Mouse (Mus musculus): Measurements from ENCODE around the gene Ankrd33b. TPM values are rescaled to one million over a fixed set of nuclear protein-coding genes. Genes with fewer than 3 reads are reported as not detected.

The Ankrd33b gene
- polyA plus RNA-seq, 1 experiment from 2014 or later: 0.56 TPM

- Histone ChIP-seq H3K4me1 (no peaks in the 10 kb centered on the region), H3K36me3 (no peaks in the 10 kb centered on the region), H3K9me3 (replicated peaks) (no peaks in the 10 kb centered on the region), H3K4me3 (no peak overlapping the region), H3K27me3 (ENCODE audit: low read depth, poor library complexity, severe bottlenecking) (no peaks in the 10 kb centered on the region), H3K27ac (replicated peaks) (no peak overlapping the region)
- DNase-seq (ENCODE audit: low spot score): no peak
- WGBS: 74% methylated on average over 4 of the region's 4 CpGs
Measured at GRCm38 (mm10) chr15:31306726-31307125, 60.8 kb downstream of the Ankrd33b start.

- WGBS: 54% methylated on average over 6 of the region's 6 CpGs
- H3K9me3 ChIP-seq (replicated peaks): no peaks in the 10 kb centered on the region
- H3K27me3 ChIP-seq (ENCODE audit: low read depth, poor library complexity, severe bottlenecking): no peaks in the 10 kb centered on the region
- no peak overlapping the region for H3K27ac ChIP-seq (replicated peaks)
- no peaks in the 10 kb centered on the region for H3K36me3 ChIP-seq
- H3K4me3 ChIP-seq: no peak overlapping the region
- H3K4me1 ChIP-seq: no peaks in the 10 kb centered on the region
- DNase-seq (ENCODE audit: low spot score): no peak
Measured at GRCm38 (mm10) chr15:31305181-31305580, 62.3 kb downstream of the Ankrd33b start.

GRCm38 (mm10) chr15:31304302-31304701, 63.2 kb downstream of the Ankrd33b start:
- no peak overlapping the region for H3K27ac ChIP-seq (replicated peaks)
- H3K36me3 ChIP-seq: no peaks in the 10 kb centered on the region
- no peak for DNase-seq (ENCODE audit: low spot score)
- H3K9me3 ChIP-seq (replicated peaks): no peaks in the 10 kb centered on the region
- no peak overlapping the region for H3K4me3 ChIP-seq
- WGBS: 96% methylated on average over 3 of the region's 3 CpGs
- 0 out of 2 replicates have a peak, but pooled peaks cover under 1% of the 10 kb centered on the region for H3K27me3 ChIP-seq (ENCODE audit: low read depth, poor library complexity, severe bottlenecking)
- no peaks in the 10 kb centered on the region for H3K4me1 ChIP-seq

GRCm38 (mm10) chr15:31302293-31302990, 65.1 kb downstream of the Ankrd33b start:
- WGBS: 82% methylated on average over 12 of the region's 12 CpGs
- H3K4me3 ChIP-seq: no peak overlapping the region
- no peak overlapping the region for H3K27ac ChIP-seq (replicated peaks)
- peaks cover 5% of the 10 kb centered on the region for H3K4me1 ChIP-seq
- H3K36me3 ChIP-seq: no peaks in the 10 kb centered on the region
- no peaks in the 10 kb centered on the region for H3K9me3 ChIP-seq (replicated peaks)
- DNase-seq (ENCODE audit: low spot score): no peak
- H3K27me3 ChIP-seq (ENCODE audit: low read depth, poor library complexity, severe bottlenecking): peaks cover 19% of the 10 kb centered on the region

- H3K9me3 ChIP-seq (replicated peaks): no peaks in the 10 kb centered on the region
- H3K36me3 ChIP-seq: no peaks in the 10 kb centered on the region
- H3K27me3 ChIP-seq (ENCODE audit: low read depth, poor library complexity, severe bottlenecking): peaks cover 49% of the 10 kb centered on the region
- no peak for DNase-seq (ENCODE audit: low spot score)
- WGBS: 75% methylated on average over 6 of the region's 6 CpGs
- H3K4me3 ChIP-seq: no peak overlapping the region
- H3K27ac ChIP-seq (replicated peaks): no peak overlapping the region
- peaks cover 17% of the 10 kb centered on the region for H3K4me1 ChIP-seq
Measured at GRCm38 (mm10) chr15:31299258-31299917, 68.1 kb downstream of the Ankrd33b start.

- Histone ChIP-seq H3K36me3 (no peaks in the 10 kb centered on the region), H3K27me3 (ENCODE audit: low read depth, poor library complexity, severe bottlenecking) (peaks cover 49% of the 10 kb centered on the region), H3K27ac (replicated peaks) (no peak overlapping the region), H3K4me1 (peaks cover 24% of the 10 kb centered on the region), H3K4me3 (peak overlapping the region; percentile 51), H3K9me3 (replicated peaks) (no peaks in the 10 kb centered on the region)
- WGBS: 25% methylated on average over 13 of the region's 13 CpGs
- DNase-seq (ENCODE audit: low spot score): no peak
Measured at GRCm38 (mm10) chr15:31297777-31298137, 69.8 kb downstream of the Ankrd33b start.

- Histone ChIP-seq H3K4me1 (peaks cover 24% of the 10 kb centered on the region), H3K27ac (replicated peaks) (0 out of 2 replicates have a peak overlapping the region, but pooled peaks have one; percentile 46), H3K27me3 (ENCODE audit: low read depth, poor library complexity, severe bottlenecking) (peaks cover 49% of the 10 kb centered on the region), H3K4me3 (peak overlapping the region; percentile 51), H3K9me3 (replicated peaks) (no peaks in the 10 kb centered on the region), H3K36me3 (no peaks in the 10 kb centered on the region)
- peak; percentile 23 for DNase-seq (ENCODE audit: low spot score)
- 9% methylated on average over 40 of the region's 40 CpGs for WGBS
Measured at GRCm38 (mm10) chr15:31296882-31297776, 70.4 kb downstream of the Ankrd33b start.

GRCm38 (mm10) chr15:31294311-31294710, 73.2 kb downstream of the Ankrd33b start:
- Histone ChIP-seq H3K36me3 (no peaks in the 10 kb centered on the region), H3K4me3 (no peak overlapping the region), H3K27ac (replicated peaks) (no peak overlapping the region), H3K27me3 (ENCODE audit: low read depth, poor library complexity, severe bottlenecking) (peaks cover 49% of the 10 kb centered on the region), H3K9me3 (replicated peaks) (no peaks in the 10 kb centered on the region), H3K4me1 (peaks cover 24% of the 10 kb centered on the region)
- 3% methylated on average over 2 of the region's 2 CpGs for WGBS
- DNase-seq (ENCODE audit: low spot score): no peak

GRCm38 (mm10) chr15:31292627-31293026, 74.9 kb downstream of the Ankrd33b start:
- WGBS: 56% methylated on average over 3 of the region's 3 CpGs
- Histone ChIP-seq H3K36me3 (no peaks in the 10 kb centered on the region), H3K4me3 (no peak overlapping the region), H3K9me3 (replicated peaks) (no peaks in the 10 kb centered on the region), H3K4me1 (peaks cover 20% of the 10 kb centered on the region), H3K27ac (replicated peaks) (no peak overlapping the region), H3K27me3 (ENCODE audit: low read depth, poor library complexity, severe bottlenecking) (peaks cover 32% of the 10 kb centered on the region)
- no peak for DNase-seq (ENCODE audit: low spot score)

- H3K9me3 ChIP-seq (replicated peaks): no peaks in the 10 kb centered on the region
- no peak overlapping the region for H3K27ac ChIP-seq (replicated peaks)
- no peak for DNase-seq (ENCODE audit: low spot score)
- H3K4me3 ChIP-seq: no peak overlapping the region
- 0 out of 2 replicates have a peak, but pooled peaks cover 3% of the 10 kb centered on the region for H3K4me1 ChIP-seq
- H3K27me3 ChIP-seq (ENCODE audit: low read depth, poor library complexity, severe bottlenecking): no peaks in the 10 kb centered on the region
- no peaks in the 10 kb centered on the region for H3K36me3 ChIP-seq
- WGBS: 89% methylated on average over 3 of the region's 3 CpGs
Measured at GRCm38 (mm10) chr15:31285695-31286094, 81.8 kb downstream of the Ankrd33b start.

- Histone ChIP-seq H3K9me3 (replicated peaks) (no peaks in the 10 kb centered on the region), H3K36me3 (no peaks in the 10 kb centered on the region), H3K4me3 (no peak overlapping the region), H3K4me1 (0 out of 2 replicates have a peak, but pooled peaks cover 3% of the 10 kb centered on the region), H3K27me3 (ENCODE audit: low read depth, poor library complexity, severe bottlenecking) (no peaks in the 10 kb centered on the region), H3K27ac (replicated peaks) (no peak overlapping the region)
- 89% methylated on average over 17 of the region's 17 CpGs for WGBS
- DNase-seq (ENCODE audit: low spot score): no peak
Measured at GRCm38 (mm10) chr15:31284922-31285631, 82.4 kb downstream of the Ankrd33b start.

GRCm38 (mm10) chr15:31284142-31284541, 83.4 kb downstream of the Ankrd33b start:
- no peaks in the 10 kb centered on the region for H3K9me3 ChIP-seq (replicated peaks)
- WGBS: 65% methylated on average over 5 of the region's 5 CpGs

More at GRCm38 (mm10) chr15:31284142-31284541, 83.4 kb downstream of the Ankrd33b start:
- DNase-seq (ENCODE audit: low spot score): no peak
- no peaks in the 10 kb centered on the region for H3K36me3 ChIP-seq
- 0 out of 2 replicates have a peak, but pooled peaks cover 3% of the 10 kb centered on the region for H3K4me1 ChIP-seq
- H3K27ac ChIP-seq (replicated peaks): no peak overlapping the region
- no peaks in the 10 kb centered on the region for H3K27me3 ChIP-seq (ENCODE audit: low read depth, poor library complexity, severe bottlenecking)
- no peak overlapping the region for H3K4me3 ChIP-seq
